Mouse (Mus musculus) cerebellum, adult 8-10 months (tissue): ENCODE data around the gene Lhb.
"Not testable (repeated sequence)": the region's sequence is repeated elsewhere in the genome, so short reads cannot be mapped to it uniquely, and the experiment has no call there.

Source experiments
- DNase-seq: peaks from one replicate; pipeline ENCODE4 v3.0.0; 2022

Gene Lhb

DNA sequence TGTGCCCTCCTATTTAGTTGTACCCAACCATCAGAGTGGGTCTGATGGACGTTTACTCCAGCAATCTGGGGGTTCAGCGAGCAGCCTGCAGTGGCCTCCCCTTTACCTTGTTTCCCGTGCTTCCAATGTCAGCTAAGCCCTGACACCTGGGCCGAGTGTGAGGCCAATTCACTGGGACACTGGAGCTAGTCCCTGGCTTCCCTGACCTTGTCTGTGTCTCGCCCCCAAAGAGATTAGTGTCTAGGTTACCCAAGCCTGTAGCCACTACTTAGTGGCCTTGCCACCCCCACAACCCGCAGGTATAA, at the start of gene Lhb:
Gene Lhb, plus strand, starts transcription at position 206 of the 305 bp plus-strand sequence.
- DNase-seq, result no peak

DNA sequence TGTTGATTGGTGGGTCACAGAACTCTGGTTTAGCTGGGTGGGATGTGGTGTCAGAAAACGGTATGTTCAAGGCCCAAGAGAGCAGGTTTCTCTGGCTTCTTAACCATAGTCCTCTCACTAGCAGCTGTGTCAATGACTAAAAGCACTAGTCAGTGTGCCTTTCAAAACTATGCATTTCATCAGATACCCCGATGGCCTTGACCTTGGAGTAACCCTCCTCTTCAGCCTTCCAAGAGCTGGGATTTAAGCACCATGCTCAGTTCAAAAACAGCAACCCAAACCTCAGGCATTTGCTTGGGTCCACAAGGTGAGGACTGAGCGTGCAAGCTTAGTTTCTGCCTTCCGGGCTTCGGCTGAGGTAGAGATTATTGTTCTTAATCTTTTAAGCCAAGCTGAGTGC, 48.2 kb upstream of the Lhb start:
- DNase-seq, result no peak

DNA sequence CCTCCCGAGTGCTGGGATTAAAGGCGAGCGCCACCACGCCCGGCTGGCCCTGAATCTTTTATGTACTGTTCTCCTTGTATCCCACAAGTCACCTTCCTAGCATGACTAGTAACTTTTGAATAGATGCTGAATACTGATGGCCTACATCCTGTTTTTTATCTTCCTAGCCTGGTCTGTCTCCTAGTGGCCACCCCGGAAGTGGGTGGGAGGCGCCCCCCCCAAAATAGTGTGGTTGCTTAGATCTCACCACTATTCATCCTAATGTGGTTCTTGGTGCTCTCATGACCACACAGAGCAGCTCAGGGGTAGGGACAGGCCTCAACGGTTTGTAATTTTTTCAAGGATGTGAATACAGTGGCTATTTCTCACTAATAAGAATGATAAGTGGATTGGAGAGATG, 46.0 kb upstream of the Lhb start:
- no peak for DNase-seq

DNA sequence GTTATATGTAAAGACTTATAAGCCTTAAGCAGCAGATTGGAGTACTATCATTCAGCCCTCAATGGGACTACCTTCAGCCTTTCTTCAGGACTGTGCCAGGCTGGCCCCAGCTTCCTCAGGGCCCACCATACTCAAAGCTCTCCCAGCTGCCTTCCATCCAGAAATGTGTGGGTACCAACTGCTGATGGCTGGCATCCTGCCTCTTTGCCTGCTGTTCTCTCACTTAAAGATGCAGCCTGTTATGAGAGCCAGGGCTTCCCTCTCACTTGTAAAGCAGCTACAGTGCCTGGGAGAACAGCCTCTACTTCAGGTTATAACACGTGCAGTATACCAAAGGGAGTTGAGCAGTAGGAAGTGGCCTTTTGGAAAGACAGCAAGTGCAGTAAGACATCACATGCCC, 44.6 kb upstream of the Lhb start:
- DNase-seq, result no peak

DNA sequence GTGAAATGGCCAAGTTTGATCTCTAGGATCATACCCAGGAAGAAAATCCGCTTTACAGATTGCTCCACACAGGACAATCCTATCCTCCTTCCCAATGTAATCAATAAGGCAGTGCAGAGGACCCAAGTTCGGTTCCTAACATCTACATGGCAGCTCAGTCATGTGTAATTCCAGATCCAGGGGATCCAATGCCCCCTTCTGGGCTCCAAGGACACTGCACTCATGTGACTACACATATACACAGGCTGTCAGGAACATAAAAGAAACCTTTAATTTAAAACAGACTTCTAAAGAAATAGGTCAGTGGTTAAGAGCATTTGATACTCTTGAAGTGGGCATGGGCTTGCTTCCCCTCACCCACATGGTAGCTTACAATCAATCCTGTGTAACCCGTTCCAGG, 34.5 kb upstream of the Lhb start:
- DNase-seq, result no peak

DNA sequence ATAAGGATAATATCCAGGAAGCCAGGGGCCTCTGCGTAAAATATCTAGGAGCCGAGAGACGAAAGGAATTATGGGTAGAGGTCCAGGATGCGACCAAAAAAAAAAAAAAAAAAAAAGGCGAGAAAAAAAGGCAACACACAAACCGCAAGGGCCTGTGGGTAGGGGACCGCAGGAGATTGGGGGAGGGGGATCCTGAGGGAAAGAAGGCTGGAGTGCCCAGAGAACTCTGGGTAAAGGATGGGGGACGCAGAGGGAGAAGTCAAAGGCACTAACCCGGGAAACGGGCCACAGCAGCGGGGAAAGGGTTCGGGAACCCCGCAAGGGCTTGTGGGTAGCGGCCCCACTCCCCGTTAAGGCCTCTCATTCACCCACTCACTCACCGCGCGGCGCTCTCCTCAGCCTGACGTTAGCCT, 25.5 kb upstream of the Lhb start:
- no peak for DNase-seq

DNA sequence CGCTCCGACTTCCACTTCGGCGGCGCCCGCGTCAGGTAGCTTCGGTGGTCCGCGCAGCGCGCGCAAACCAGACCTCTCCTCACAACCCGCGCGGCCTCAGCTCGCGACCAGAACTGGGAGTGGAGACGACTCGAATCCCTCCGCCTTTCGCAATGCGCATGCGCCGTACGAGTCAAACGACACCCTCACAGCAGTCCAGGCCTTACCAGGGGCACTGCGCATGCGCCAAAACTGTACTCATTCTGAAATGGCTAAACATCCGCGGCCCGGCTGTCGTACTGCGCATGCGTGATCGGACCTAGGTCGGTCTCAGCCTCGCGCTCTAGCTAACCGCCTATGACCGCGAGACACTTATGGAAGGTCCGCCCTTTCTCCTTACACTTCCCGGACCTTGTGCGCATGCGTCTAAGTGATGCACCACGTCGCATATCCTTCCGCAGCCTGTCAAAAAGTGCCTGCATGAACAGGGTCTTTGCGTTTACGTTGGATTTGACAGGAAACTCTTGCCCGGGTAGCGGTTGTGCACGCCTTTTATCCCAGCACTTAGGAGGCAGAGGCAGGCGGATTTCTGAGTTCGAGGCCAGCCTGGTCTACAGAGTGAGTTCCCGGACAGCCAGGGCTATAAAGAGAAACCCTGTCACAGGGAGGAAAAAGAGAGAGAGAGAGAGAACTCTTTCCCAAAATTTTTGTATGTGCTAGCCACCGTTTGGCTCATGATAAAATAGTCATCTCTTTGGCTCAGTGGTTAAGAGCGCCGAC, 24.9 kb upstream of the Lhb start, which contains the start of gene Snrnp70:
Gene Snrnp70, minus strand, starts transcription at position 165 of the 759 bp plus-strand sequence.
- DNase-seq, result peak; percentile 100

DNA sequence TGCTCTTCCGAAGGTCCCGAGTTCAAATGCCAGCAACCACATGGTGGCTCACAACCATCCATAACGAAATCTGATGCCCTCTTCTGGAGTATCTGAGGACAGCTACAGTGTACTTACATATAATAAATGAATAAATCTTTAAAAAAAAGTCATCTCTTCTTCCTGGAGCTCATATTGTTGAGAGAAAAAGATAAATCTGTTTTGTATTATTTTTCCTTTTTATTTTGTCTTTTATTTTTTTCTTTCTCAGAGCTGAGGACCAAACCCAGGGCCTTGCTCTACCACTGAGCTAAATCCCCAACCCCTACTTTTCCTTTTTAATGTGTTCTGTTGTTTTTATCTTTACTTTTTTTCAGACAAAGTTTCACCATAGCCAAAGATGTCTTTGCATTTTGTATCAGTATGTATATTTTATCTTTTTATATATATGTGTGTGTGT, 24.3 kb upstream of the Lhb start:
- not testable (repeated sequence) for DNase-seq

DNA sequence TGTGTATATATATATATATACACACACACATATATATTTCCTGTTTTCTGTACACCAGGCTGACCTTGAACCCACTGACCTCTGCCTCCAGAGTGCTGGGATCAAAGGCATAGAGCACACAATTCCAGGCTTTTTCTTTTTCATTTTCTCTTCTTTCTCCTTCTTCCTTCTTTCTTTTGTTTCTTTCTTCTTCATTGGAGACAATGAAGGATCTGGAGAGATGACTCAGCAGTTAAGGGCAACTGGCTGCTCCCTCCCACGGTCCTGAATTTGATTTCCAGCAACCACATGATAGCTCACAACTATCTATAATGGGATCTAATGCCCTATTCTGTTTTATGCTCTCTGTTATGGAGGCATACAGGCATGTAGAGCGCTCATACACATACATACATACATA, 23.8 kb upstream of the Lhb start:
- DNase-seq, result no peak

DNA sequence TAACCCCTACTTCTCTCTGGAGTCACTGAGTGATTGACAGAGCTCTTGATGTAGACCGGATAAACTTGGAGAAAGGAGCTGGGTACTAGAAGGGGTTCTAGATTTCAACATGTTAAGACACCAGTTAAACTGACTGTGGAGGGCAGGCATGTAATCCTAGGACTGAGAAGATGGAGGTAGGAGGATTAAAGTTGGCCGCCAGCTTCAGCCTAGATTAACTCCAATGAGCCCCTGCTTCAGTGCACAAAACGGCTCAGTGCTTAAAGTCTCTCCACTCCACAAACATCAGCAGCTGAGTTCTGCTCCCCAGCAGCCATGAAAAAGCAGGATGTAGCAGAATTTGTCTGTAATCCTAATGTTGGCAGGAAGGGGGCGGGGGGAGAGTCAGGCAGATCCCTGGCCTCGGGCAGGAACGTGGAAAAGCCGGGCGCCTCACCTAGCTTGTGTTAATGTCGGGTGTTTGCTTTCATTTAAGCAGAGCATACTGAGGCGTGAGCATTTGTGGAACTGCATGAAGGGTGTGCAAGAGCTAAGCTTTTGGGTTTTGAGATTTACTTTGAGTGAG, 19.0 kb upstream of the Lhb start:
- DNase-seq, result no peak

DNA sequence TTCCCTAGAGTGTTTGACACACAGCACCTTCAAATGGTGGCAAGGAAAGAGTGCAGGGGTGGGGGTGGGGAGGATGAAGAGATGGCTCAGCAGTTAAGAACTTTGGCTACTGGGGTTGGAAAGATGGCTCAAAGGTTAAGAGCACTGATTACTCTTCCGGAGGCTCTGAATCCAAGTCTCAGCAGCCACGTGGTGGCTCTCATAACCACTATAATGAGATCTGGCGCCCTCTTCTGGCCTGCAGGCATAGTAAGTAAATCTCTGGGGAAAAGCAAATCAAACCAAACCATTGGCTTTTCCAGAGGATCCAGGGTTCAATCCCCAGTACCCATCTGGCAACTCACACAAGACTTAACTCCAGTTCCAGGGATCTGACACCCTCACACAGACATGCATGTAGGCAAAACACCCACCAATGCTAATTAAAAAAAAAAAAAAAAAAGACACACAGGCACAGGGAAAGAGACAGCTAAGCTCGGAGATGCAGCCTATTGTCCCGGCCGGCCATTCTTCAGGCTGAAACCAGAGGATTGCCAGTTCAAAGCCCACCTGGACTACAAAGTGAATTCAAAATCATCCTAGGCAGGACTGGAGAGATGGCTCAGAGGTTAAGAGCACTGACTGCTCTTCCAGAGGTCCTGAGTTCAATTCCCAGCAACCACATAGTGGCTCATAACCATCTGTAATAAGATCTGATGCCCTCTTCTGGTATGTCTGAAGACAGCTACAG, 16.9 kb upstream of the Lhb start:
- peak; percentile 32 for DNase-seq

DNA sequence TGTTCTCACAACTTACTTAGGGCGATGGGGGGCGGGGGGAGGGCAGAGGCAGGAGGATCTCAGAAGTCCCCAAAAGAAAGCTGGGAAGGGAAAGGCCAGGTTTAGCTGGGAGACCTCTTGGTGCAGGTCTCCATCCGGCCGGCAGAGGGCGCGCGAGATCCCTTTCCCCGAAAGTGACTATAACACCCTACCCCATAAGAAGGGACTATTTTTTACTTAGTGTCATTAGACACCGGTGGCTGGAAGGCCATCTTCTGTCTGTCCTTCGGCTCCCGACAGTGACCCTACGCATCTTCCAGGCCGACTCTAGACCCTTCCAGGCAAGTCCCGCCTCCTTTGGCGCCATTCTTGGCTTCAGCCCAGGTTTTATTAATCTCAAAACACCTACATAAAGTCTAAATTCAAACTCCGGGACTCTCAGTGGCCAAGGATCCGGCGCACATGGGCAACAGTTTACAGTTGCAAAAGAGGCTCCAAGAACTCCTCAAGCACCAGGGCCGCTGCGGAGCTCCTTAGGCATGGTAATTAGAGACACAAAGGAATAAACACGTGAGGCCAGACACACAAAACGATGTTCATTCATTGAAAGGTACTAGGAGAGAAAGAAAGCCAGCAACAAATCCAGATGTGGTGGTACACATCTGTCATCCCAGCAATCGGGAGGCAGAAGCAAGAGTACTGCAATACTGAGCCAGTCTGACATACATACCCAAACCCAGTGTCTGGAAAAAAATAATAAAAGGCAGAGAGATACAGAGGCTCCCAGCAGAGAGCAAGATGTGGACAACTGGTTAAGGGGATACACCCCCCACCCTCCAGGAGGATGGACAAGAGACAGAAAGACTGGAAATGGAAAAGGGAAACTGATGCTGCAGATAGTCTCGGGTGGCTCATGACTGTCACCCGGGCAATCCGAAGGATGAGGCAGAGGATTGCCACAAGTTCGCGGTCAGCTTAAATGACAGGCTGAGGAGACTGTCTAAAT, 15.2 kb upstream of the Lhb start, which contains the start of gene Kcna7:
Gene Kcna7, plus strand, starts transcription at position 563 of the 985 bp plus-strand sequence.
- DNase-seq, result peak; percentile 69

DNA sequence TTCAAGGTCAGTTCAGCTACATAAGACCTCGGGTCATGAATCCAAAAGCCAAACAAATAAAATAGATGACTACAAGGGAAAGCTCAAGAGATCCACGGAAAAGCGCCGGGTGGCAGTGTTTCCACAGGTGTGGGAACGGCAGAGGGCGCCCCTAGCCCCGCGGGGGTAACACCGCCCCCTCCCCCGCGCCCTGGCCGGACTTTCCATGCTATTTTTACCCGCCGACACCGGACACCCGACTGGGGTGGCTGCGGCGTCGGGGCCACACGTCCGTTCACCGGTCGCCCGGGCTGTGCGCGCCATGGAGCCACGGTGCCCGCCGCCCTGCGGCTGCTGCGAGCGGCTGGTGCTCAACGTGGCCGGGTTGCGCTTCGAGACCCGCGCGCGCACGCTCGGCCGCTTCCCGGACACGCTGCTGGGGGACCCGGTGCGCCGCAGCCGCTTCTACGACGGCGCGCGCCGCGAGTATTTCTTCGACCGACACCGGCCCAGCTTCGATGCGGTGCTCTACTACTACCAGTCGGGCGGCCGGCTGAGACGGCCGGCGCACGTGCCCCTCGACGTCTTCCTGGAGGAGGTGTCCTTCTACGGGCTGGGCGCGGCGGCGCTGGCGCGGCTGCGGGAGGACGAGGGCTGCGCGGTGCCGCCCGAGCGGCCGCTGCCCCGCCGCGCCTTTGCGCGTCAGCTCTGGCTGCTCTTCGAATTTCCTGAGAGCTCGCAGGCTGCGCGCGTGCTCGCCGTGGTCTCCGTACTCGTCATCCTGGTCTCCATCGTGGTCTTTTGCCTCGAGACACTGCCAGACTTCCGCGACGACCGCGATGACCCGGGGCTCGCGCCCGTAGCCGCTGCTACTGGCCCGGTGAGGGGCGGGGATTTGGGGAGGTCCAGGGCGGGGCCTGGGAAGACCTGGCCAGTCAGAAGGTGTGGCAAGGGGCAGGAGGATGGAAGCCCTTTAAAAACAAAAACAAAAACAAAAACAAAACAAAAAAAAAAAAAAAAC, 14.2 kb upstream of the Lhb start:
- DNase-seq, result no peak

DNA sequence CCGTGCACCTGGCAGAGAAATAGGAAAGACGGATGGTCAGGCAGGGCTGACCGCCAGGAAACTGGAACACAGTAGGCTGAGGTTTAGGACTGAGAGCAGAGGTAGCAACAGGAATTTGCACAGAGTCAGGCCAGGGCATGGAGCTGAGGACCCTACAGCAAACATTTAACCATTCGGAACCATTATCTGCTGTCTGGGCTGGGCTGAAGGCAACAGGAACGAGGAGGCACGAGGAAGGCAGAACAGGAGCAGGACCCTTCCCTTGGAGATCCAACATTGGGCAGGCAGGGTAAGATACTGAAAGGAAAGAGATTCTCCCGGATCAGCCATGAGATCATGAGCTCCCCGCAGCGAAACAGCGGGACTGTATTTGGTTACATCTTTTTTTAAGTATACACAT, 12.8 kb upstream of the Lhb start:
- DNase-seq, result no peak

DNA sequence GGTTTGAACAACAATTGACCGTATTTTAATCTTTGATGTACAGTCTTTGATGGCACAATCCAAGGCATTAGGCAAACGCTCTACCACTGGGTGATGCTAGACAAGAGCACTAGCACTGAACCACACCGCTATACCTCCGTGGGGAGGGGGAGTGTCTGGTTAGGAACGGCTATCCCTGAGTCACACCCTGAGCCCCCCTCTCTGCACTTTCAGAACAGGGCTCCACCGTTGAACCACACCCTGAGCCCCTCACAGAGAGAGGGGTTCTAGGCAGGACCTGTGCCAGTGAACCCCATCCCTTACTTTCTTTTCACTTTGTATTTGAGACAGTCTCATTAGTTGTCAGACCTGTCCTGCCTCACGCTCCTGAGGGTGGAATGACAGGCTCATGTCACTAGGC, 12.3 kb upstream of the Lhb start:
- no peak for DNase-seq

DNA sequence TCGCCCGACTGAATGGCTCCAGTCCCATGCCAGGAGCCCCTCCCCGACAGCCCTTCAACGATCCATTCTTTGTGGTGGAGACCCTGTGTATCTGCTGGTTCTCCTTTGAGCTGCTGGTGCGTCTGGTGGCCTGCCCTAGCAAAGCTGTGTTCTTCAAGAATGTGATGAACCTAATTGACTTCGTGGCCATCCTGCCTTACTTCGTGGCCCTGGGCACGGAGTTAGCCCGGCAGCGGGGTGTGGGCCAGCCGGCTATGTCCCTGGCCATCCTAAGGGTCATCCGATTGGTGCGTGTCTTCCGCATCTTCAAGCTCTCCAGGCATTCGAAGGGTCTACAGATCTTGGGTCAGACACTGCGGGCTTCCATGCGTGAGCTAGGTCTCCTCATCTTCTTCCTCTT, 11.7 kb upstream of the Lhb start:
- DNase-seq, result no peak

DNA sequence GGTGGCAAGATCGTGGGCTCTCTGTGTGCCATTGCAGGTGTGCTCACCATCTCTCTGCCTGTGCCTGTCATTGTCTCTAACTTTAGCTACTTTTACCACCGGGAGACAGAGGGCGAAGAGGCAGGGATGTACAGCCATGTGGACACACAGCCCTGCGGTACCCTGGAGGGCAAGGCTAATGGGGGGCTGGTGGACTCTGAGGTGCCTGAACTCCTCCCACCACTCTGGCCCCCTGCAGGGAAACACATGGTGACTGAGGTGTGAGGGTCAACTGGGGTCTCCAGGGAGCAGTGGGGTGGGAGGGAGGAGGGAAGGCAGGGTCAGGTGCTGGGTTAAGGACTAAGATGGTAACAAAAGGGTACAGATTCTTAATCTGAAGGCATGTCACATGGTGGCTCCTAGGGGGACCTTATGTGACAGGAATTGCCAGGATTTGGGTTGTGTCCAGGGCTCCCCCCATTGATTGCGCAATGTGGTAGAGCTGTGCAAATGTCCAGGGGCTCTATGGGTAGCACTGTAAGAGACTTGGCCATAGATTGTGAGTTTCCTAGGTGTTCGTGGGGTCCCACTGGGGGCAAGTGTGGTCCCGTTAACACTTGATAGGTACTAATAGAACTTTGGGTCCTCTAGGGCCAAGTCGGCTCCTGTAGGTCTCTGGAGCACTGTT, 11.0 kb upstream of the Lhb start:
- no peak for DNase-seq

DNA sequence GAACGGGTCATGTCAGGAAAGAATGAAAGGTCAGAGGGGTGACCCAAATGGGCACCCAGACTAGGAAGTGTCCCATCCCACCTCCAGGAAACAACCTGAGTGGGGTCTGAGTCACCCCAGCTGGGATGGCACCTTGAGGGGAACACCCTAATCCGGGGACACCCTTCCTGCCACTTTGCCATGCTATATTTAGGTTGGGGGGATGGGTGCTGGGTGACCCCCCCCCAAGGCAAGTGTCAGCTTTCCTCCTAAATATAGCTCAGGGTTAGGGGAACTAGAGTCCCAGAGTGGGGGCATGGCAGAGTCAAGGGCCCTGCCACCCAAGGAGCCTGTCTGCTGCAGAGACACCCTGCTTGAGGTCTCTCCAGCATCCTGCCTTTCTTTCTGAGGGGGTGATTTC, 8.2 kb upstream of the Lhb start:
- DNase-seq, result no peak

DNA sequence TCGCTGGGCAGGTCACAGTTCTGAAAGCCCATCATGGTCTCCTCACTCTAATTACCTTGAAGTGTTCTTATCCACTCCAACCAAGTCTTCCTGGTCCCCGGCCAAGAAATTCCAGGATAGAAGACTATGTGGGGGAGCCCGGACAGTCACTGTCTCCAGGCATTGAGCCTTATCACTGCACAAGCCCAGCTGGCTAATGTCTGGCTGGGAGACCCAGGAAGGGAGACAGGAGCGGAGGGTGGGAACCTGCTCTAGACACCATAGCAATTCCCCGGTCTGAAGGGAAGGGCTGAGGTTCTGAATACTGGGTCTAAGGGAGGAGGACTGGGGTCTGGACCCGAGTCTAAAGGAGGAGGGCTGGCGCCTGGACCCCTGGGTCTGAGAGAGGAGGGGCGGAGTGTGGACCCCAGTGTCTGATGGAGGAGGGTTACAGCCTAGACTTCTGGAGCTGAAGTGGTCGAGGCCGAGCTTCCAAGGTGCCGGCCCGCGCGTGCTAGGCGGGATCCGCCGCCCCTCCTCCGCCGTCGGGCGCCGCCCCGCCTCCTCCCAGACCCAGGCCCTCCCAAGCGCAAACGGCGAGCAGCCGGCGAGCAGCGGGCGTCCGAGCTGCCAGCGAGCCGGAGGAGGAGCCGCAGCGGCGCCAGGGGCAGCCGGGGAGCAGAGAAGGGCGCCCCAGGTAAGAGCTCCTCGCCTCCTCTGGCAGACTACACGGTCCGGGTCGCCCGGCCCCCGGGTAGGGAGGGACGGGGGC, 7.3 kb upstream of the Lhb start, which contains the start of gene Ntf5:
Gene Ntf5, plus strand, starts transcription at position 583 of the 751 bp plus-strand sequence.
- DNase-seq, result no peak
